Comparison of ENCODE assay signal across 8 mouse cellular contexts in the genomic region with DNA sequence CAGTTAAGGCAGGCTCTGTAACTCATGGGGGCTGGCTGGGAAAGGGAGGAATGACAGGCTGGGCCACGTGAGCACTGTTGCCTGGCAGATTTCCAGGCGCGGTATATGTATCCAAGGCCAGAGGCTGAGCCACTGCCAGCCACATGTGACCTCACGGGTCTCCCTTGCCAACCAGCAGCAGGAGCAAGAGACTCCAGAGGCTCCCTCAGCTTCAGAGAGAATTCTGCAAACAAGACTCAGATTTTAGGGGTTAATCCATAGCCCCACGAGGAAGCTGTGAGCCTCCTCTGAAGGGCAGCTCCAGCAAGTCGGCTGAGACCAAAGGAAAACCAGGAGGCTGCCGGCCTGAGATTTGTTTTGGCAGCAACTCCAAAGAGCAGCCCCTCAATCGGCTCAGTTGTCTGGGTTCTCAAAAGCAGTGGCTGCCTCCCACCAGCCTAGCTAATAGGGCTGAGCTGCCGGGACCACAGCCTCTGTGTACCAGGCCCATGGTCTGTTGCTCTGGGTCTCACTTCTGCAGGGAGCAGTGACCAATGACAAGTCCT.
DNase-seq lines count a peak whose midpoint lies in the region; ATAC-seq lines count a peak whose summit lies in the region.
"Had no signal": no experiment of that assay in that cellular context is flagged by ENCODE, and none has a peak within 500 bp of the region (broad histone marks: within the 10 kb centered on the region; RNA-seq: fewer than 3 reads in every experiment).

No protein-coding gene starts in this region.

- no peaks in the 10 kb centered on the region for H3K9me3 ChIP-seq in neural tube, embryonic 13.5 days
- no peaks in the 10 kb centered on the region for H3K9me3 ChIP-seq in forebrain, embryonic 15.5 days
- H3K9me3 ChIP-seq: neural tube, embryonic 12.5 days had no signal

- 56% methylated on average over 9 of the region's 9 CpGs for WGBS in neural tube, embryonic 13.5 days
- 15% methylated on average over 9 of the region's 9 CpGs for WGBS in forebrain, embryonic 15.5 days

- peak; percentile 61; the same call in 1 of the 2 replicates for ATAC-seq in neural tube, embryonic 13.5 days (ENCODE audit: low read depth)
- ATAC-seq in forebrain, embryonic 15.5 days (replicated peaks): peak; percentile 83

- DNase-seq in neural tube, embryonic 10.5 days (ENCODE audit: extremely low spot score, low spot score): no peak
- DNase-seq in kidney, adult 11 months: peak; percentile 34
- DNase-seq in lung, postnatal 14 days: peak; percentile 50
- no peak for DNase-seq in layer of hippocampus, adult 9-10 months (ENCODE audit: low spot score)
- DNase-seq in thymus, postnatal 0 days (ENCODE audit: low spot score): no peak

- no peak overlapping the region for H3K4me2 ChIP-seq in neural tube, embryonic 13.5 days
- H3K4me2 ChIP-seq in forebrain, embryonic 15.5 days (replicated peaks): no peak overlapping the region
- H3K4me2 ChIP-seq: neural tube, embryonic 12.5 days had no signal

- no peaks in the 10 kb centered on the region for H3K36me3 ChIP-seq in neural tube, embryonic 13.5 days
- H3K36me3 ChIP-seq in forebrain, embryonic 15.5 days: no peaks in the 10 kb centered on the region
- H3K36me3 ChIP-seq: neural tube, embryonic 12.5 days had no signal

- no peak overlapping the region for H3K4me3 ChIP-seq in neural tube, embryonic 13.5 days
- H3K4me3 ChIP-seq in forebrain, embryonic 15.5 days: no peak overlapping the region
- H3K4me3 ChIP-seq: neural tube, embryonic 12.5 days had no signal

- peaks cover 29% of the 10 kb centered on the region for H3K4me1 ChIP-seq in neural tube, embryonic 13.5 days (replicated peaks)
- H3K4me1 ChIP-seq in forebrain, embryonic 15.5 days: peaks cover 12% of the 10 kb centered on the region
- H3K4me1 ChIP-seq: neural tube, embryonic 12.5 days had no signal

- no peak overlapping the region for H3K9ac ChIP-seq in neural tube, embryonic 13.5 days
- no peak overlapping the region for H3K9ac ChIP-seq in forebrain, embryonic 15.5 days (replicated peaks)
- H3K9ac ChIP-seq: neural tube, embryonic 12.5 days had no signal

- no peak overlapping the region for H3K27ac ChIP-seq in neural tube, embryonic 13.5 days (replicated peaks)
- H3K27ac ChIP-seq in forebrain, embryonic 15.5 days (replicated peaks): peak overlapping the region; percentile 42
- H3K27ac ChIP-seq: neural tube, embryonic 12.5 days had no signal

- H3K27me3 ChIP-seq in neural tube, embryonic 13.5 days: no peaks in the 10 kb centered on the region
- H3K27me3 ChIP-seq in forebrain, embryonic 15.5 days: no peaks in the 10 kb centered on the region
- H3K27me3 ChIP-seq: neural tube, embryonic 12.5 days had no signal

Comparison
In these comparisons a context has a peak if more than half of its experiments do, and no peak if none do; other contexts are left out.
1. DNase-seq: peak in kidney, adult 11 months (single experiment) and lung, postnatal 14 days (single experiment); none in neural tube, embryonic 10.5 days (single experiment), layer of hippocampus, adult 9-10 months (single experiment) and thymus, postnatal 0 days (single experiment).